Mouse (Mus musculus) heart, embryonic 10.5 days (tissue): ENCODE results near the gene 4930544D05Rik. TPM values are rescaled to one million over a fixed set of nuclear protein-coding genes. Genes with fewer than 3 reads are reported as not detected.
"Not testable (repeated sequence)": the region's sequence is repeated elsewhere in the genome, so short reads cannot be mapped to it uniquely, and the experiment has no call there.

Experiments used
- DNase-seq: peaks from one replicate; pipeline ENCODE4 v3.0.0-alpha.2; 2017; ENCODE audit warnings: low spot score
- H3K27ac ChIP-seq: fragments of 300-500 bp; sonication (generic); 2 replicates; pipeline ENCODE4 v1.5.1; 2016; ENCODE audit warnings: mild to moderate bottlenecking
- H3K27me3 ChIP-seq: fragments of 300-500 bp; sonication (generic); 2 replicates; pipeline ENCODE4 v1.6.1; 2016; ENCODE audit warnings: mild to moderate bottlenecking; ENCODE audit not compliant: poor library complexity, insufficient read depth, severe bottlenecking
- H3K36me3 ChIP-seq: fragments of 300-500 bp; sonication (generic); 2 replicates; pipeline ENCODE4 v1.6.1; 2016; ENCODE audit warnings: mild to moderate bottlenecking, moderate library complexity
- H3K4me1 ChIP-seq: fragments of 300-500 bp; sonication (generic); 2 replicates; pipeline ENCODE4 v1.6.1; 2016; ENCODE audit warnings: mild to moderate bottlenecking
- H3K4me3 ChIP-seq: fragments of 300-500 bp; sonication (generic); 2 replicates; pipeline ENCODE4 v1.5.1; 2016; ENCODE audit warnings: mild to moderate bottlenecking, moderate library complexity
- H3K9me3 ChIP-seq: fragments of 300-500 bp; sonication (generic); 2 replicates; pipeline ENCODE4 v1.6.1; 2016; ENCODE audit warnings: mild to moderate bottlenecking, moderate library complexity
- WGBS: fragments of 180-500 bp; shearing (Covaris S2); methylation state at CpG from one replicate; pipeline ENCODE4 v1.1.7; 2016; 5-methylcytosine and 5-hydroxymethylcytosine counted together
- polyA plus RNA-seq: library from polyadenylated mRNA; unstranded; fragments of >200 nt; fragmentation: Nextera tagmentation; extraction: Ambion mirVana; gene quantifications from 2 replicates; pipeline ENCODE4 v1.2.1, GENCODE M21; 2016

4930544D05Rik gene
- polyA plus RNA-seq = not detected in 2 replicates

- no peak for DNase-seq
- Histone ChIP-seq H3K4me1 (peaks cover 22% of the 10 kb centered on the region), H3K9me3 (no peaks in the 10 kb centered on the region), H3K27me3 (peaks cover 23% of the 10 kb centered on the region), H3K27ac (peak within 1 kb of the TSS; percentile 71), H3K36me3 (peaks cover 32% of the 10 kb centered on the region), H3K4me3 (peak within 1 kb of the TSS; percentile 55)
- WGBS = 11% methylated on average over 21 of the region's 21 CpGs
Observed at GRCm38 (mm10) chr11:70615516-70616093, at the start of gene 4930544D05Rik. TSS of gene 4930544D05Rik (plus strand) at chr11:70615848.

GRCm38 (mm10) chr11:70566586-70566985, 49.1 kb upstream of the 4930544D05Rik start:
- Histone ChIP-seq H3K27me3 (no peaks in the 10 kb centered on the region), H3K36me3 (0 out of 2 replicates have a peak, but pooled peaks cover 9% of the 10 kb centered on the region), H3K4me3 (no peak overlapping the region), H3K27ac (no peak overlapping the region), H3K4me1 (peaks cover 38% of the 10 kb centered on the region), H3K9me3 (no peaks in the 10 kb centered on the region)
- DNase-seq = no peak
- WGBS = 87% methylated on average over 7 of the region's 7 CpGs

GRCm38 (mm10) chr11:70570614-70571013, 45.0 kb upstream of the 4930544D05Rik start:
- 45% methylated on average over 1 of the region's 1 CpGs for WGBS
- H3K27me3 ChIP-seq, H3K9me3 ChIP-seq, H3K27ac ChIP-seq, H3K4me3 ChIP-seq, DNase-seq, H3K36me3 ChIP-seq: not testable (repeated sequence)
- peaks cover 25% of the 10 kb centered on the region for H3K4me1 ChIP-seq

- no peak for DNase-seq
- peaks cover 29% of the 10 kb centered on the region for H3K4me1 ChIP-seq
- H3K4me3 ChIP-seq = no peak overlapping the region
- H3K27me3 ChIP-seq = no peaks in the 10 kb centered on the region
- H3K9me3 ChIP-seq = no peaks in the 10 kb centered on the region
- WGBS = 89% methylated on average over 1 of the region's 1 CpGs
- 0 out of 2 replicates have a peak, but pooled peaks cover 7% of the 10 kb centered on the region for H3K36me3 ChIP-seq
- no peak overlapping the region for H3K27ac ChIP-seq
Observed at GRCm38 (mm10) chr11:70571641-70572040, 44.0 kb upstream of the 4930544D05Rik start.

GRCm38 (mm10) chr11:70572348-70572902, 43.2 kb upstream of the 4930544D05Rik start:
- 37% methylated on average over 5 of the region's 5 CpGs for WGBS
- no peak overlapping the region for H3K27ac ChIP-seq
- H3K27me3 ChIP-seq = no peaks in the 10 kb centered on the region

DNA sequence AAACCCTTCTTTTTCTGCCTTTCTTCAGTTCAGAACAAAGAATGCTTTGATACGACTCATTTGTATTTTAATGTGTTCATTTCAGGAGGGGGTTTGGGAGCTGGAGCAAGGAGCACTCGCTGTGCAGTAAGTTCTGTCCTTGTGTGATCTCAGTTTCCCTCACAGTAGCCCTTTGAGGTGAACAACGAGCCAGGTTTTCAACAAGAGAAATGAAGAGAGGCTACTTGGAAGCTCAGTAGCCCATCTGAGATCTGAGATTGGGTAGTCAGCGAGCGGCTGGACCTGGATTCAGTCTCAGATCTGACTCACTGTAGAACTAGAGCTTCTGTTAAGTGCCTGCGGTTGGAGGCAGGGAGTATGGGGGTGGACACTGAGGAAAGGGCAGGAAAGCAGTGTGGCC, 41.8 kb upstream of the 4930544D05Rik start:
- H3K4me3 ChIP-seq = no peak overlapping the region
- no peaks in the 10 kb centered on the region for H3K27me3 ChIP-seq
- DNase-seq = no peak
- WGBS = 76% methylated on average over 6 of the region's 6 CpGs
- no peaks in the 10 kb centered on the region for H3K36me3 ChIP-seq
- H3K27ac ChIP-seq = no peak overlapping the region
- H3K4me1 ChIP-seq = peaks cover 33% of the 10 kb centered on the region
- H3K9me3 ChIP-seq = no peaks in the 10 kb centered on the region

More at GRCm38 (mm10) chr11:70572348-70572902, 43.2 kb upstream of the 4930544D05Rik start:
- H3K9me3 ChIP-seq = no peaks in the 10 kb centered on the region
- peaks cover 23% of the 10 kb centered on the region for H3K4me1 ChIP-seq
- H3K4me3 ChIP-seq = no peak overlapping the region
- no peak for DNase-seq
- H3K36me3 ChIP-seq = 0 out of 2 replicates have a peak, but pooled peaks cover 7% of the 10 kb centered on the region

GRCm38 (mm10) chr11:70577201-70577600, 38.4 kb upstream of the 4930544D05Rik start:
- peaks cover 4% of the 10 kb centered on the region; the same call in 1 of the 2 replicates for H3K36me3 ChIP-seq
- no peaks in the 10 kb centered on the region for H3K27me3 ChIP-seq
- WGBS = 75% methylated on average over 3 of the region's 3 CpGs
- peaks cover 42% of the 10 kb centered on the region for H3K4me1 ChIP-seq
- DNase-seq = no peak
- no peak overlapping the region for H3K27ac ChIP-seq
- H3K4me3 ChIP-seq = no peak overlapping the region
- H3K9me3 ChIP-seq = no peaks in the 10 kb centered on the region

DNA sequence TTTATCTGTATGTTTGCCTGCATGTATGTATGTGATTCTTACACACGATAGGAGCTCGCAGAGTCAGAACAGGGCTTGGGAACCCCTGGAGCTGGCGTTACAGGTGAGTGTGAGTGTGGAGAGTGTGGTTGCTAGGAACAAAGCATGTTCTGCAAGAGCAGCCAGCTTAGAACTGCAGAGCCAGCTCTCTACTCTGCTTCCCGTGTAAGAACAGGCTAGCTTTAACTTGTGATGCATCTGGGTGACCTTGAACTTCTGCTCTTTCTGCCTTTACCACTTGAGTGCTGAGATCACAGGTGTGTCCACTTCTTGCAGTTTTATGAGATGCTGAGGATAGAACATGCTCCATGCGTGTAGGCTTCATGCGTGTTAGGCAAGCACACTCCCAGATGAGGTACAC, 36.7 kb upstream of the 4930544D05Rik start:
- 88% methylated on average over 6 of the region's 6 CpGs for WGBS
- Histone ChIP-seq H3K9me3 (no peaks in the 10 kb centered on the region), H3K4me1 (peaks cover 46% of the 10 kb centered on the region)

DNA sequence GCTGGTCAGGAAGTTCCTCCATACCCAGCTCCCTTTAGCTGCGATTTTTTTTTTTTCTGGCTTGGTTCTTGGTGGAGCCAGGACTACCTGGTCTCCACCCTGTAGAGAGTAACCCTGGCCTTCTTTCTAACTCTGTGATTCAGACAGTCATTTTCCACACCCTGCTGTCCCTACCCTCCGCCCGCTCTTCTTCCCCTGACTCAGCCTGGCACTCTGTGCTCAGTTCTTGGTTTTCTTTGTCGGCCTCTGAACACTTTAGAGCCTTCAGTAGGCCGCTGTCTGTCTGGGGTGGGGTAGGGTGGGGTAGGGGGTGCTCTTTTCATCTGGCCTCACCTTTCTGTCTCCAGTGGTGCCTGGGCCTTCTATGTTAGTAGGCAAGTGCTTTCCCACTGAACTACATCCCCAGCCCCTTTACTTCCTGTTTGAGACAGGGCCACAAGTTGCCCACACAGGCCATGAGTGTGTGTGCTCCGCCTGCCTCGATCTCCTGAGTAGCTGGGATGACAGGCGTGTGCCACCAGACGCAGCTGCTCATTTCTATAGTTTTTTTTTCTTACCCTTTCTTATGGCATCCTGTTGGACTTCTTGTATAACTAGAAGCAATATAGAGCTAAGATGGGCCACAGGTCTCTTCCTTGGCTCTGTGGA, 35.8 kb upstream of the 4930544D05Rik start:
- 85% methylated on average over 9 of the region's 9 CpGs for WGBS
- Histone ChIP-seq H3K36me3 (peaks cover 4% of the 10 kb centered on the region; the same call in 1 of the 2 replicates), H3K27ac (0 out of 2 replicates have a peak overlapping the region, but pooled peaks have one; percentile 52), H3K27me3 (no peaks in the 10 kb centered on the region), H3K9me3 (no peaks in the 10 kb centered on the region), H3K4me1 (peaks cover 53% of the 10 kb centered on the region), H3K4me3 (no peak overlapping the region)
- no peak for DNase-seq

More for the DNA sequence above, 36.7 kb upstream of the 4930544D05Rik start:
- Histone ChIP-seq H3K27ac (no peak overlapping the region), H3K36me3 (peaks cover 4% of the 10 kb centered on the region; the same call in 1 of the 2 replicates), H3K27me3 (no peaks in the 10 kb centered on the region), H3K4me3 (no peak overlapping the region)
- no peak for DNase-seq

DNA sequence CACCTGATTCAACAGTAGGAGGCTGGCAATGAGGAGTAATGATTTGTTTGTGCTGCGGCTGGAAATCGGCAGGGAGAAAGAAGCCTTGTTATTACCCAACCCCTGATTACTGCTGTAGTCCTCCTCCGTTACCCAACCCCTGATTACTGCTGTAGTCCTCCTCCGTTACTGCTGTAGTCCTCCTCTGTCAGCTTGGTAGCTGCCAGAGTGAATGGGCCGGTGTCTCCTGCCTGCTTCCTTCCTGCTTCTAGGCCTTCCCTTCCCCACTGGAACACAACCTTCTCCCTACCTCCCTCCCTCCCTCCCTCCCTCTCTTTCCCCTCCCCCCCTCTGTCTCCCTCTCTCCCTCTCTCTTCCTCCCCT, 35.3 kb upstream of the 4930544D05Rik start:
- DNase-seq = no peak
- no peak overlapping the region for H3K4me3 ChIP-seq
- H3K4me1 ChIP-seq = peaks cover 58% of the 10 kb centered on the region
- no peaks in the 10 kb centered on the region for H3K9me3 ChIP-seq
- WGBS = 63% methylated on average over 5 of the region's 5 CpGs
- H3K27me3 ChIP-seq = no peaks in the 10 kb centered on the region
- H3K36me3 ChIP-seq = peaks cover 4% of the 10 kb centered on the region; the same call in 1 of the 2 replicates
- peak overlapping the region; percentile 52; the same call in 1 of the 2 replicates for H3K27ac ChIP-seq

- no peak for DNase-seq
- Histone ChIP-seq H3K36me3 (peaks cover 4% of the 10 kb centered on the region; the same call in 1 of the 2 replicates), H3K27me3 (no peaks in the 10 kb centered on the region), H3K4me3 (no peak overlapping the region), H3K4me1 (peaks cover 60% of the 10 kb centered on the region), H3K9me3 (no peaks in the 10 kb centered on the region), H3K27ac (no peak overlapping the region)
- 76% methylated on average over 3 of the region's 3 CpGs for WGBS
Observed at GRCm38 (mm10) chr11:70580921-70581320, 34.7 kb upstream of the 4930544D05Rik start.

GRCm38 (mm10) chr11:70582196-70582595, 33.5 kb upstream of the 4930544D05Rik start:
- peaks cover 55% of the 10 kb centered on the region for H3K4me1 ChIP-seq
- peaks cover 4% of the 10 kb centered on the region; the same call in 1 of the 2 replicates for H3K36me3 ChIP-seq
- DNase-seq = no peak
- H3K9me3 ChIP-seq = no peaks in the 10 kb centered on the region
- H3K27me3 ChIP-seq = no peaks in the 10 kb centered on the region
- H3K27ac ChIP-seq = no peak overlapping the region
- H3K4me3 ChIP-seq = no peak overlapping the region
- 78% methylated on average over 3 of the region's 3 CpGs for WGBS
